Mouse (Mus musculus) neural tube, embryonic 11.5 days (tissue): ENCODE data around the gene Stim2. TPM values are rescaled to one million over a fixed set of nuclear protein-coding genes. Genes with fewer than 3 reads are reported as not detected.

Experiments
- ATAC-seq: fragments of 200-750 bp; cut with Nextera tagmentation; 2 replicates; pipeline ENCODE4 v1.8.0; 2017; ENCODE audit warnings: moderate number of reproducible peaks, mild to moderate bottlenecking, moderate TSS enrichment, moderate library complexity; ENCODE audit not compliant: insufficient read depth, low FRiP score, low TSS enrichment
- DNase-seq: peaks from one replicate; pipeline ENCODE4 v3.0.0-alpha.2; 2015; ENCODE audit warnings: low spot score
- H3K27ac ChIP-seq: fragments of 300-500 bp; sonication (generic); 2 replicates; pipeline ENCODE4 v1.5.1; 2014; ENCODE audit warnings: low read depth, mild to moderate bottlenecking, low read length
- H3K27me3 ChIP-seq: fragments of 300-500 bp; sonication (generic); 2 replicates; pipeline ENCODE4 v1.6.1; 2014; ENCODE audit warnings: mild to moderate bottlenecking, low read length, mixed read lengths; ENCODE audit not compliant: control insufficient read depth, insufficient read depth
- H3K36me3 ChIP-seq: fragments of 300-500 bp; sonication (generic); 2 replicates; pipeline ENCODE4 v1.6.1; 2014; ENCODE audit warnings: mild to moderate bottlenecking, low read length, moderate library complexity, mixed read lengths; ENCODE audit not compliant: control insufficient read depth, insufficient read depth
- H3K4me1 ChIP-seq: fragments of 300-500 bp; sonication (generic); 2 replicates; pipeline ENCODE4 v1.6.1; 2014; ENCODE audit warnings: low read length, mixed read lengths; ENCODE audit not compliant: control insufficient read depth, insufficient read depth
- H3K4me2 ChIP-seq: fragments of 300-500 bp; sonication (generic); 2 replicates; pipeline ENCODE4 v1.6.1; 2014; ENCODE audit warnings: low read depth, mild to moderate bottlenecking, moderate library complexity
- H3K4me3 ChIP-seq: fragments of 300-500 bp; sonication (generic); 2 replicates; pipeline ENCODE4 v1.5.1; 2014; ENCODE audit warnings: low read depth, low read length
- H3K9ac ChIP-seq: fragments of 300-500 bp; sonication (generic); 2 replicates; pipeline ENCODE4 v1.6.1; 2014; ENCODE audit warnings: mild to moderate bottlenecking, low read length
- H3K9me3 ChIP-seq: fragments of 300-500 bp; sonication (generic); 2 replicates; pipeline ENCODE4 v1.6.1; 2016; ENCODE audit warnings: low read length; ENCODE audit not compliant: control insufficient read depth
- WGBS: fragments of 180-500 bp; shearing (Covaris S2); extraction: QIAGEN DNeasy Blood & Tissue Kit; methylation state at CpG from one replicate; pipeline ENCODE4 v1.1.7; 2014; 5-methylcytosine and 5-hydroxymethylcytosine counted together
- polyA plus RNA-seq: library from polyadenylated mRNA; unstranded; fragments of >200 nt; fragmentation: Nextera tagmentation; extraction: Ambion mirVana; gene quantifications from 2 replicates; pipeline ENCODE4 v1.2.1, GENCODE M21; 2014

Gene Stim2
- polyA plus RNA-seq, 1 experiment from 2014 or later: 22.7 TPM

- H3K27ac ChIP-seq: no peak overlapping the region
- no peak for ATAC-seq
- H3K4me1 ChIP-seq: peaks cover 6% of the 10 kb centered on the region; the same call in 1 of the 2 replicates
- no peaks in the 10 kb centered on the region for H3K27me3 ChIP-seq
- no peaks in the 10 kb centered on the region for H3K9me3 ChIP-seq
- H3K4me2 ChIP-seq: no peak overlapping the region
- no peak overlapping the region for H3K4me3 ChIP-seq
- no peaks in the 10 kb centered on the region for H3K36me3 ChIP-seq
- H3K9ac ChIP-seq: no peak overlapping the region
- WGBS: 89% methylated on average over 4 of the region's 4 CpGs
- DNase-seq: no peak
Measured at GRCm38 (mm10) chr5:54160561-54160960, 162.3 kb downstream of the Stim2 start.

- Histone ChIP-seq H3K27ac (no peak overlapping the region), H3K9me3 (no peaks in the 10 kb centered on the region), H3K4me1 (peaks cover 6% of the 10 kb centered on the region; the same call in 1 of the 2 replicates), H3K9ac (no peak overlapping the region), H3K36me3 (no peaks in the 10 kb centered on the region), H3K4me2 (no peak overlapping the region), H3K4me3 (no peak overlapping the region), H3K27me3 (no peaks in the 10 kb centered on the region)
- no peak for ATAC-seq
- 87% methylated on average over 4 of the region's 4 CpGs for WGBS
- DNase-seq: no peak
Measured at GRCm38 (mm10) chr5:54163890-54164289, 165.6 kb downstream of the Stim2 start.

Other genes with a start within 250 kb of the Stim2 start
- 58.3 and 65.0 TPM in 2 replicates for gene Tbc1d19, start 188.9 kb upstream of the Stim2 start, polyA plus RNA-seq